Mouse (Mus musculus) neural tube, embryonic 15.5 days (tissue): ENCODE measurements around the gene Pla2g2e. TPM values are rescaled to one million over a fixed set of nuclear protein-coding genes. Genes with fewer than 3 reads are reported as not detected.

Source experiments
- ATAC-seq: fragments of 200-750 bp; cut with Nextera tagmentation; 2 replicates; pipeline ENCODE4 v1.8.0; 2017; ENCODE audit warnings: mild to moderate bottlenecking, moderate TSS enrichment, moderate library complexity; ENCODE audit not compliant: low FRiP score
- H3K27ac ChIP-seq: fragments of 300-500 bp; sonication (generic); replicated peaks from 2 replicates; pipeline ENCODE4 v1.5.1; 2015; ENCODE audit warnings: mild to moderate bottlenecking, inconsistent platforms
- H3K27me3 ChIP-seq: fragments of 300-500 bp; sonication (generic); replicated peaks from 2 replicates; pipeline ENCODE4 v1.6.1; 2015; ENCODE audit warnings: inconsistent platforms
- H3K36me3 ChIP-seq: fragments of 300-500 bp; sonication (generic); 2 replicates; pipeline ENCODE4 v1.6.1; 2015; ENCODE audit warnings: inconsistent platforms
- H3K4me1 ChIP-seq: fragments of 300-500 bp; sonication (generic); 2 replicates; pipeline ENCODE4 v1.6.1; 2015; ENCODE audit warnings: inconsistent platforms
- H3K4me2 ChIP-seq: fragments of 300-500 bp; sonication (generic); 2 replicates; pipeline ENCODE4 v1.6.1; 2015; ENCODE audit warnings: inconsistent platforms, mild to moderate bottlenecking, moderate library complexity
- H3K4me3 ChIP-seq: fragments of 300-500 bp; sonication (generic); replicated peaks from 2 replicates; pipeline ENCODE4 v1.5.1; 2015; ENCODE audit warnings: mild to moderate bottlenecking, inconsistent platforms
- H3K9ac ChIP-seq: fragments of 300-500 bp; sonication (generic); replicated peaks from 2 replicates; pipeline ENCODE4 v1.6.1; 2015; ENCODE audit warnings: mild to moderate bottlenecking, inconsistent platforms
- H3K9me3 ChIP-seq: fragments of 300-500 bp; sonication (generic); replicated peaks from 2 replicates; pipeline ENCODE4 v1.6.1; 2016; ENCODE audit warnings: inconsistent platforms
- WGBS: fragments of 180-500 bp; shearing (Covaris S2); methylation state at CpG from one replicate; pipeline ENCODE4 v1.1.7; 2015; ENCODE audit warnings: mixed read lengths; 5-methylcytosine and 5-hydroxymethylcytosine counted together
- polyA plus RNA-seq: library from polyadenylated mRNA; unstranded; fragments of >200 nt; fragmentation: Nextera tagmentation; extraction: Ambion mirVana; gene quantifications from 2 replicates; pipeline ENCODE4 v1.2.1, GENCODE M21; 2015

Gene Pla2g2e
- polyA plus RNA-seq: not detected in 2 replicates

- Histone ChIP-seq H3K9me3 (no peaks in the 10 kb centered on the region), H3K4me1 (peaks cover 9% of the 10 kb centered on the region), H3K9ac (no peak within 1 kb of the TSS), H3K4me2 (no peak within 1 kb of the TSS), H3K36me3 (no peaks in the 10 kb centered on the region), H3K4me3 (no peak within 1 kb of the TSS), H3K27ac (no peak within 1 kb of the TSS), H3K27me3 (0 out of 2 replicates have a peak, but pooled peaks cover 11% of the 10 kb centered on the region)
- ATAC-seq: no peak
- 85% methylated on average over 4 of the region's 4 CpGs for WGBS
Measured at GRCm38 (mm10) chr4:138877731-138878130, at the start of gene Pla2g2e. TSS of gene Pla2g2e (plus strand) at chr4:138877942.

DNA sequence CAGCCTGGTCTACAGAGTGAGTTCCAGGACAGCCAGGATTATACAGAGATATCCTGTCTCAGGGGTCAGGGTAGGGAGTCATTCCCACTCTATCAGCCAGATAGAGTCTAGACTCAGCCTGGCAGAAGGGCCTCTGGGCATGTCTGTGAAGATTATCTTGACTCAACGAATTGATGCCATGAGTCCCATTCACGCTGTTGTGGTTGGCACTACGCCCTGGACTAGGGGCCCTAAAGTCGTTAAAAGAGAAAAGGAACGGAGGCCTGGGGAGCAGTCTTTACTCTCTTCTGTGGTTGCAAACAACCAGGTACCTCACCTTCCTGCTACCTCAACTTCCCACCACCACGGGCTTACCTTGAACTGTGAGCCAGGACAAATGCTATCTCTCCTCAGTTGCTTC lies 37.9 kb upstream of the Pla2g2e start:
- ATAC-seq: no peak

GRCm38 (mm10) chr4:138840726-138841125 lies 37.0 kb upstream of the Pla2g2e start:
- Histone ChIP-seq H3K4me2 (no peak overlapping the region), H3K4me1 (no peaks in the 10 kb centered on the region), H3K9ac (no peak overlapping the region), H3K27me3 (no peaks in the 10 kb centered on the region), H3K27ac (no peak overlapping the region), H3K4me3 (no peak overlapping the region), H3K9me3 (peaks cover 10% of the 10 kb centered on the region; the same call in 1 of the 2 replicates), H3K36me3 (no peaks in the 10 kb centered on the region)
- WGBS: 90% methylated on average over 8 of the region's 8 CpGs
- no peak for ATAC-seq

More for the DNA sequence above, 37.9 kb upstream of the Pla2g2e start:
- Histone ChIP-seq H3K27ac (no peak overlapping the region), H3K4me3 (no peak overlapping the region), H3K36me3 (no peaks in the 10 kb centered on the region), H3K4me1 (no peaks in the 10 kb centered on the region), H3K27me3 (no peaks in the 10 kb centered on the region), H3K9me3 (peaks cover 10% of the 10 kb centered on the region; the same call in 1 of the 2 replicates), H3K9ac (no peak overlapping the region), H3K4me2 (no peak overlapping the region)
- WGBS: 69% methylated on average over 6 of the region's 6 CpGs

DNA sequence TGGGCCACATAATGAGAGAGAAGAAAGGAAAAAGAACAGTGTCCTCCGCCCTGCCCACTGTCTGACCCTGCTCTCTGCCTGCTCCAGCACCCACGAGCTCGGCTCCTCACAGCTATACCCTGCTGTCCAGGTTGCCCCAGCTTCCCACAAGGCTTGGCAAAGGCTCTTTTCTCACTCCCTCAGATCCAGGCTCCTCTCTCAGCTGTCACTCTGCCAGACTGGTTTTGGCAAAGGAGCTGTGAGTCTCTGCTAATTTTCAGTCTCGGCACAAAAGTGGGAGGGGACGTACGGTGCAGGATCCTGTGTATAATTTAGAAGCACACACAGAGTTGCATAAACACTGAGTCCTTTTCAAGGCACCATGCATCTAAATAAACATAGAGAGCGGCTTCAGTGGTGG lies 36.4 kb upstream of the Pla2g2e start:
- Histone ChIP-seq H3K4me1 (no peaks in the 10 kb centered on the region), H3K36me3 (no peaks in the 10 kb centered on the region), H3K9ac (no peak overlapping the region), H3K4me2 (no peak overlapping the region), H3K27ac (0 out of 2 replicates have a peak overlapping the region, but pooled peaks have one; percentile 9), H3K27me3 (no peaks in the 10 kb centered on the region), H3K9me3 (peaks cover 10% of the 10 kb centered on the region; the same call in 1 of the 2 replicates), H3K4me3 (no peak overlapping the region)
- WGBS: 78% methylated on average over 7 of the region's 7 CpGs
- ATAC-seq: no peak

DNA sequence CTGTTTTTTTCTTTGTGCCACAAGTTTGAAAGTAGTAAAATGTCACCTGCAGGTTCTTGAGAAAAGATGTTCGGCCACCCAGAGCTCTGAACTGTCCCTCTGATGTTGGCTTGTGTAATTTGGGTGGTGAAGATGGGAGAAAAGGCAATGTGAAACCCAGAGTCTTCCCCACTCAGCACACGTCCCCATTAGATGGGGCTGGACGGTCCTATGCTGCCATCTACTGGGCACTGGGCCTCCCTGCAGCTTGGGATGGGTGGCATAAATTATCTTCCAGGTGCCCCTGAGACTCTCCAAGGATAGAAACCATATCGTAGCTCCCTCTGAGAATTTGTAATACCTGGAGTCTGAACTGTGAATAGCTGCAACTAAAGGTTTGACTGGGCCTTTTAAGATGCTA lies 26.3 kb upstream of the Pla2g2e start:
- H3K27ac ChIP-seq: no peak overlapping the region
- H3K9ac ChIP-seq: no peak overlapping the region
- no peaks in the 10 kb centered on the region for H3K9me3 ChIP-seq
- H3K36me3 ChIP-seq: no peaks in the 10 kb centered on the region
- no peak overlapping the region for H3K4me2 ChIP-seq
- no peaks in the 10 kb centered on the region for H3K27me3 ChIP-seq
- peaks cover 4% of the 10 kb centered on the region; the same call in 1 of the 2 replicates for H3K4me1 ChIP-seq
- H3K4me3 ChIP-seq: no peak overlapping the region
- peak; percentile 66; the same call in 1 of the 2 replicates for ATAC-seq
- WGBS: 4% methylated on average over 4 of the region's 4 CpGs

DNA sequence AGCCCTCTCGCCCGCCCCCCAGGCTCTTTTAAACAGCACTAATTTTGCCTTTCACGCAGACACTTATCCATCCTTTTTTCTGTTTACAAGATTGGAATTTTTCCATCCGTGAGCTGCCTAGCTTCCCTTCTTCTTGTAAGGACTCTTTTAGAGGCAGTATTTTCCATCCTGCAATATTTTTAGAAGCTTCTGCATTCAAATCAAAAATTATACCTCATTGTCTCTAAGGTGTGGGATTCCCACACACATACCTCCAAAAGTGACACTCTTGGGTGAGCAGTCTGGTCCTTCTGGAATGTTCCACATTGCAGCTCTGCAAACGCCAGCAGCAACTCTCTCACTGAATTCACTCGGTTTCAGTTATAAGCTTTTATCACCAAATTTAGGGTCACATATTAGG lies 24.8 kb upstream of the Pla2g2e start:
- ATAC-seq: no peak
- 75% methylated on average over 6 of the region's 6 CpGs for WGBS
- H3K4me2 ChIP-seq: no peak overlapping the region
- H3K27ac ChIP-seq: no peak overlapping the region
- H3K4me3 ChIP-seq: no peak overlapping the region
- H3K27me3 ChIP-seq: no peaks in the 10 kb centered on the region
- H3K36me3 ChIP-seq: no peaks in the 10 kb centered on the region
- no peaks in the 10 kb centered on the region for H3K9me3 ChIP-seq
- H3K4me1 ChIP-seq: peaks cover 4% of the 10 kb centered on the region; the same call in 1 of the 2 replicates
- H3K9ac ChIP-seq: no peak overlapping the region

- Histone ChIP-seq H3K4me2 (no peak overlapping the region), H3K4me3 (no peak overlapping the region), H3K4me1 (peaks cover 11% of the 10 kb centered on the region), H3K27me3 (no peaks in the 10 kb centered on the region), H3K9me3 (no peaks in the 10 kb centered on the region), H3K9ac (no peak overlapping the region), H3K36me3 (no peaks in the 10 kb centered on the region), H3K27ac (0 out of 2 replicates have a peak overlapping the region, but pooled peaks have one; percentile 13)
- ATAC-seq: no peak
- 77% methylated on average over 9 of the region's 9 CpGs for WGBS
Measured at GRCm38 (mm10) chr4:138855092-138855632, 22.6 kb upstream of the Pla2g2e start.

GRCm38 (mm10) chr4:138856491-138856890 lies 21.3 kb upstream of the Pla2g2e start:
- no peak overlapping the region for H3K9ac ChIP-seq
- no peak overlapping the region for H3K4me3 ChIP-seq
- H3K27me3 ChIP-seq: no peaks in the 10 kb centered on the region
- WGBS: 23% methylated on average over 7 of the region's 7 CpGs
- ATAC-seq: no peak
- H3K4me2 ChIP-seq: no peak overlapping the region
- no peak overlapping the region for H3K27ac ChIP-seq
- no peaks in the 10 kb centered on the region for H3K9me3 ChIP-seq
- no peaks in the 10 kb centered on the region for H3K36me3 ChIP-seq
- peaks cover 12% of the 10 kb centered on the region for H3K4me1 ChIP-seq

DNA sequence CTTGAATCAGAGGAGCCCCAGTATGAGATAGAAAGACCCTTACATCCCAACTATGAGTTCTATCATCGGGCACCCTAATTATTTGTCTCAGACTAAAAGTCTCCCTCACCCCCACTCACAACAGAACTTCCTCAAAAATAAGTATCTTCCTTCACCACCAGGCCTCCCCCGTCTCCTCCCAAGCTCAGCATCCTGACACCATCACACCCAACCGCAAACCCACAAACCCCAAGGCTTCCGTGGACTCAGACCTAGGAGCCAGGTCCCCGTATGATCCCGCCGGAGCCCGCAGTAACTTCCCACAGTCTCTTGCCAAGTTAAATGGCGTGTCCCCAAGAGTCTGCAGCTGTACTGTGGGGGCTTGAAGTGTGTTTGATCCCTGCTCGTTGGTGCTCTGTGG lies 20.2 kb upstream of the Pla2g2e start:
- no peak overlapping the region for H3K4me2 ChIP-seq
- no peaks in the 10 kb centered on the region for H3K9me3 ChIP-seq
- no peak overlapping the region for H3K27ac ChIP-seq
- H3K27me3 ChIP-seq: no peaks in the 10 kb centered on the region
- H3K4me1 ChIP-seq: peaks cover 12% of the 10 kb centered on the region
- H3K36me3 ChIP-seq: no peaks in the 10 kb centered on the region
- H3K9ac ChIP-seq: no peak overlapping the region
- H3K4me3 ChIP-seq: no peak overlapping the region
- WGBS: 93% methylated on average over 10 of the region's 10 CpGs
- ATAC-seq: no peak

DNA sequence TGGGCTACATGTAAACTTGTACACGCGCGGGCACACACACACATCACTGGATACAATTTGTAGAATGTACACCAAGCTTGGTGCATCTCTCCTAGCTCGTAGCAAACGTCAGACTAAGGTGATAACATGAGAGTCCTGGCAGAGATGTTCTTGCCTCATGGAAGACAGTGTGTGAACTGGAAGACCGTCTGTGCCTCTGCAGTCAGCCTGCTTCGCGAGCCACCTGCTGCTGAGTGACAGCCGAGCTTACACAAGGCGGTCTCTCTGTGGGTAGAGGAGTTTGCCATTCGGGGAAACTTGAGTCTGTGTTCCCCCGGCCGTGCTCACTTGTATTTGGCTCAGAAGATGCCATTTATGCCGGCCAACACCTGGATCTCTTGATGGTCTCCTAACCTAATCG lies 19.3 kb upstream of the Pla2g2e start:
- Histone ChIP-seq H3K4me1 (peaks cover 12% of the 10 kb centered on the region), H3K9ac (no peak overlapping the region), H3K9me3 (no peaks in the 10 kb centered on the region), H3K27me3 (no peaks in the 10 kb centered on the region), H3K36me3 (no peaks in the 10 kb centered on the region), H3K27ac (no peak overlapping the region), H3K4me2 (no peak overlapping the region), H3K4me3 (no peak overlapping the region)
- no peak for ATAC-seq
- 87% methylated on average over 15 of the region's 15 CpGs for WGBS

- Histone ChIP-seq H3K36me3 (no peaks in the 10 kb centered on the region), H3K4me3 (peak overlapping the region; percentile 32), H3K27ac (peak overlapping the region; percentile 77), H3K4me2 (peak overlapping the region; percentile 57), H3K9ac (no peak overlapping the region), H3K4me1 (peaks cover 12% of the 10 kb centered on the region), H3K27me3 (no peaks in the 10 kb centered on the region), H3K9me3 (no peaks in the 10 kb centered on the region)
- WGBS: 15% methylated on average over 9 of the region's 9 CpGs
- ATAC-seq: peak; percentile 78
Measured at GRCm38 (mm10) chr4:138859245-138859644, 18.5 kb upstream of the Pla2g2e start.

- H3K9ac ChIP-seq: no peak overlapping the region
- WGBS: 5% methylated on average over 13 of the region's 13 CpGs
Measured at GRCm38 (mm10) chr4:138859728-138860127, 18.0 kb upstream of the Pla2g2e start.

More at GRCm38 (mm10) chr4:138859728-138860127, 18.0 kb upstream of the Pla2g2e start:
- no peaks in the 10 kb centered on the region for H3K36me3 ChIP-seq
- H3K27me3 ChIP-seq: no peaks in the 10 kb centered on the region
- H3K9me3 ChIP-seq: no peaks in the 10 kb centered on the region
- ATAC-seq: peak; percentile 86
- peak overlapping the region; percentile 57 for H3K4me2 ChIP-seq
- peak overlapping the region; percentile 32 for H3K4me3 ChIP-seq
- peak overlapping the region; percentile 77 for H3K27ac ChIP-seq
- H3K4me1 ChIP-seq: peaks cover 12% of the 10 kb centered on the region
